Comparison of ENCODE assay signal across 19 mouse cellular contexts in genomic region chr13:22001823-22002222, GRCm38 (mm10). TPM values are rescaled to one million over a fixed set of nuclear protein-coding genes. Genes with fewer than 3 reads are reported as not detected.
A peak's percentile ranks its signal among the peaks of the same experiment; 100 is the strongest.
DNase-seq lines count a peak whose midpoint lies in the region; ATAC-seq lines count a peak whose summit lies in the region.
"Had no signal": no experiment of that assay in that cellular context is flagged by ENCODE, and none has a peak within 500 bp of the region (broad histone marks: within the 10 kb centered on the region; RNA-seq: fewer than 3 reads in every experiment).

No protein-coding gene starts in this region.

- no peak for ATAC-seq in kidney, embryonic 14.5 days (ENCODE audit: low FRiP score, low TSS enrichment)
- ATAC-seq: midbrain, embryonic 13.5 days had no signal

- H3K4me1 ChIP-seq in heart, embryonic 10.5 days: peaks cover 18% of the 10 kb centered on the region
- H3K4me1 ChIP-seq in kidney, embryonic 14.5 days (ENCODE audit: control insufficient read depth, insufficient read depth, low read length): peaks cover 6% of the 10 kb centered on the region

- intact Hi-C loops in heart, postnatal 14 days (cut with DNase I): no loop called here

- no peak overlapping the region for H3K9ac ChIP-seq in kidney, embryonic 14.5 days (ENCODE audit: low read depth, low read length)
- H3K9ac ChIP-seq: hindbrain, embryonic 15.5 days; kidney, embryonic 15.5 days; limb, embryonic 15.5 days; midbrain, embryonic 13.5 days had no signal

- H3K4me2 ChIP-seq in kidney, embryonic 14.5 days (replicated peaks; ENCODE audit: low read depth, low read length): no peak overlapping the region
- H3K4me2 ChIP-seq: hindbrain, embryonic 15.5 days; kidney, embryonic 15.5 days; limb, embryonic 15.5 days; midbrain, embryonic 13.5 days had no signal

- no peak overlapping the region for H3K27ac ChIP-seq in heart, embryonic 10.5 days
- peak overlapping the region; percentile 44 for H3K27ac ChIP-seq in macrophage
- H3K27ac ChIP-seq in kidney, embryonic 14.5 days (ENCODE audit: low read depth, low read length): no peak overlapping the region
- H3K27ac ChIP-seq: embryonic facial prominence, embryonic 10.5 days; gastrocnemius, adult 2 months; hindbrain, embryonic 15.5 days; kidney, embryonic 15.5 days; layer of hippocampus, adult 2 months; limb, embryonic 15.5 days; midbrain, embryonic 13.5 days had no signal

- 27% methylated on average over 5 of the region's 5 CpGs for WGBS in heart, embryonic 10.5 days
- WGBS in macrophage (ENCODE audit: missing documents): 0% methylated on average over 5 of the region's 5 CpGs
- WGBS in kidney, embryonic 14.5 days: 15% methylated on average over 5 of the region's 5 CpGs

- H3K27me3 ChIP-seq in heart, embryonic 10.5 days (ENCODE audit: insufficient read depth, poor library complexity, severe bottlenecking): peaks cover 100% of the 10 kb centered on the region
- peaks cover 96% of the 10 kb centered on the region for H3K27me3 ChIP-seq in kidney, embryonic 14.5 days (ENCODE audit: control insufficient read depth, insufficient read depth, low read length)

- H3K4me3 ChIP-seq in heart, embryonic 10.5 days: 0 out of 2 replicates have a peak overlapping the region, but pooled peaks have one; percentile 5
- no peak overlapping the region for H3K4me3 ChIP-seq in macrophage (ENCODE audit: inconsistent target)
- H3K4me3 ChIP-seq in kidney, embryonic 14.5 days (ENCODE audit: low read length): no peak overlapping the region
- H3K4me3 ChIP-seq: embryonic facial prominence, embryonic 10.5 days; gastrocnemius, adult 2 months; hindbrain, embryonic 15.5 days; kidney, embryonic 15.5 days; layer of hippocampus, adult 2 months; limb, embryonic 15.5 days; midbrain, embryonic 13.5 days had no signal

- H3K9me3 ChIP-seq in heart, embryonic 10.5 days: no peaks in the 10 kb centered on the region
- no peaks in the 10 kb centered on the region for H3K9me3 ChIP-seq in kidney, embryonic 14.5 days (ENCODE audit: control insufficient read depth, low read length)
- H3K9me3 ChIP-seq: embryonic facial prominence, embryonic 10.5 days; hindbrain, embryonic 15.5 days; kidney, embryonic 15.5 days; limb, embryonic 15.5 days; midbrain, embryonic 13.5 days had no signal

- DNase-seq in heart, embryonic 10.5 days (ENCODE audit: low spot score): no peak
- no peak for DNase-seq in heart, postnatal 14 days
- peak; percentile 34 for DNase-seq in thymus, postnatal 25 days
- no peak for DNase-seq in thymus, postnatal 10 days (ENCODE audit: low spot score in 2 of 2)
- DNase-seq in right cerebral cortex, postnatal 4 days: no peak
- DNase-seq in testis, postnatal 10 days (ENCODE audit: low spot score): no peak
- DNase-seq: cerebellum, adult 9-10 months; gastrocnemius, adult 2 months had no signal

- H3K79me2 ChIP-seq in macrophage (ENCODE audit: inconsistent target): no peaks in the 10 kb centered on the region

- H3K36me3 ChIP-seq in heart, embryonic 10.5 days: no peaks in the 10 kb centered on the region
- H3K36me3 ChIP-seq in macrophage (ENCODE audit: inconsistent target): no peaks in the 10 kb centered on the region
- no peaks in the 10 kb centered on the region for H3K36me3 ChIP-seq in kidney, embryonic 14.5 days (ENCODE audit: control insufficient read depth, insufficient read depth, low read length)
- H3K36me3 ChIP-seq: embryonic facial prominence, embryonic 10.5 days; hindbrain, embryonic 15.5 days; kidney, embryonic 15.5 days; limb, embryonic 15.5 days; midbrain, embryonic 13.5 days had no signal

RNA-seq across cellular contexts. Expression of gene Prss16, which starts 7.7 kb away (rescaled TPM):
- 0.30 and 0.33 TPM in 2 replicates for polyA plus RNA-seq in heart, embryonic 10.5 days (2016; fragmentation: Nextera tagmentation; extraction: Ambion mirVana)
- 10 to 100 TPM in 1 of 2 experiments, not detected in 1; 11.6 TPM for total RNA-seq in heart, postnatal 14 days (2021)
- 1 to 10 TPM in 15 of 26 experiments, under 1 TPM in 8, not detected in 3; 0.43 to 2.8 (median 1.2) TPM for total RNA-seq in macrophage (2018; cell fraction: chromatin; rRNA removed)
- 1 to 10 TPM in 11 of 26 experiments, under 1 TPM in 15; 0.47 to 1.7 (median 0.96) TPM for total RNA-seq in macrophage (2018; cell fraction: cytosol; rRNA removed)
- 1 to 10 TPM in 11 of 26 experiments, under 1 TPM in 11, not detected in 4; 0.24 to 7.9 (median 1.0) TPM for total RNA-seq in macrophage (2018; cell fraction: nucleus; rRNA removed)
- 0.52 to 2.6 TPM (median 1.3 TPM) in 3 replicates for polyA plus RNA-seq in macrophage (2018)
- not detected in 2 replicates for polyA plus RNA-seq in kidney, embryonic 14.5 days (2014; fragmentation: Nextera tagmentation; extraction: Ambion mirVana)
- total RNA-seq: gastrocnemius, adult 2 months had no signal
- polyA plus RNA-seq: hindbrain, embryonic 15.5 days; midbrain, embryonic 13.5 days had no signal

RNA-seq across cellular contexts. Expression of gene Pom121l2, which starts 20.8 kb away (rescaled TPM):
- 0.09 TPM in 1 of 2 replicates, not detected in the other for polyA plus RNA-seq in heart, embryonic 10.5 days (2016; fragmentation: Nextera tagmentation; extraction: Ambion mirVana)
- not detected for total RNA-seq in heart, postnatal 14 days (2021)
- total RNA-seq in macrophage (2018; cell fraction: chromatin; rRNA removed): not detected
- total RNA-seq in macrophage (2018; cell fraction: cytosol; rRNA removed): not detected
- total RNA-seq in macrophage (2018; cell fraction: nucleus; rRNA removed): not detected
- polyA plus RNA-seq in macrophage (2018): not detected in 3 replicates
- polyA plus RNA-seq in kidney, embryonic 14.5 days (2014; fragmentation: Nextera tagmentation; extraction: Ambion mirVana): 0.36 TPM in 1 of 2 replicates, not detected in the other
- total RNA-seq: gastrocnemius, adult 2 months; left cerebral cortex, adult 8-10 months; neutrophil, adult 5-6 weeks had no signal
- polyA plus RNA-seq: heart, embryonic 14.5 days; hindbrain, embryonic 15.5 days; midbrain, embryonic 13.5 days had no signal

RNA-seq across cellular contexts. Expression of gene Hist1h2ah, which starts 33.5 kb away (rescaled TPM):
- polyA plus RNA-seq in heart, embryonic 10.5 days (2016; fragmentation: Nextera tagmentation; extraction: Ambion mirVana): 3.5 and 4.5 TPM in 2 replicates
- 100 to 1,000 TPM in 1 of 2 experiments, 10 to 100 TPM in 1; 69.3 to 132 TPM for total RNA-seq in heart, postnatal 14 days (2021)
- 1 to 10 TPM in 4 of 26 experiments, not detected in 22; 4.8 to 9.5 (median 6.2) TPM for total RNA-seq in macrophage (2018; cell fraction: chromatin; rRNA removed)
- 10 to 100 TPM in 4 of 26 experiments, 1 to 10 TPM in 16, under 1 TPM in 5, not detected in 1; 0.61 to 14.1 (median 2.7) TPM for total RNA-seq in macrophage (2018; cell fraction: cytosol; rRNA removed)
- total RNA-seq in macrophage (2018; cell fraction: nucleus; rRNA removed): 10 to 100 TPM in 2 of 26 experiments, 1 to 10 TPM in 5, not detected in 19; 2.1 to 14.1 (median 7.4) TPM
- not detected in 3 replicates for polyA plus RNA-seq in macrophage (2018)
- 8.6 and 14.9 TPM in 2 replicates for polyA plus RNA-seq in kidney, embryonic 14.5 days (2014; fragmentation: Nextera tagmentation; extraction: Ambion mirVana)
- polyA plus RNA-seq: midbrain, embryonic 13.5 days had no signal

RNA-seq across cellular contexts. Expression of gene Hist1h2bk, which starts 33.8 kb away (rescaled TPM):
- 3.1 and 6.4 TPM in 2 replicates for polyA plus RNA-seq in heart, embryonic 10.5 days (2016; fragmentation: Nextera tagmentation; extraction: Ambion mirVana)
- total RNA-seq in heart, postnatal 14 days (2021): 100 to 1,000 TPM in 1 of 2 experiments, 10 to 100 TPM in 1; 67.9 to 160 TPM
- 10 to 100 TPM in 1 of 26 experiments, 1 to 10 TPM in 7, not detected in 18; 2.4 to 16.4 (median 4.6) TPM for total RNA-seq in macrophage (2018; cell fraction: chromatin; rRNA removed)
- total RNA-seq in macrophage (2018; cell fraction: cytosol; rRNA removed): 10 to 100 TPM in 18 of 26 experiments, 1 to 10 TPM in 8; 2.8 to 48.5 (median 15.5) TPM
- 10 to 100 TPM in 4 of 26 experiments, 1 to 10 TPM in 14, not detected in 8; 1.7 to 28.5 (median 5.0) TPM for total RNA-seq in macrophage (2018; cell fraction: nucleus; rRNA removed)
- not detected in 3 replicates for polyA plus RNA-seq in macrophage (2018)
- polyA plus RNA-seq in kidney, embryonic 14.5 days (2014; fragmentation: Nextera tagmentation; extraction: Ambion mirVana): 14.1 and 26.0 TPM in 2 replicates

RNA-seq across cellular contexts. Expression of gene Hist1h4i, which starts 39.3 kb away (rescaled TPM):
- polyA plus RNA-seq in heart, embryonic 10.5 days (2016; fragmentation: Nextera tagmentation; extraction: Ambion mirVana): 10.6 and 21.8 TPM in 2 replicates
- total RNA-seq in heart, postnatal 14 days (2021): 10 to 100 TPM; 29.6 to 55.4 TPM
- total RNA-seq in macrophage (2018; cell fraction: chromatin; rRNA removed): 100 to 1,000 TPM in 1 of 26 experiments, 10 to 100 TPM in 19, 1 to 10 TPM in 6; 6.1 to 101 (median 14.6) TPM
- 10 to 100 TPM in 19 of 26 experiments, 1 to 10 TPM in 7; 7.6 to 21.9 (median 12.5) TPM for total RNA-seq in macrophage (2018; cell fraction: cytosol; rRNA removed)
- total RNA-seq in macrophage (2018; cell fraction: nucleus; rRNA removed): 100 to 1,000 TPM in 3 of 26 experiments, 10 to 100 TPM in 20, 1 to 10 TPM in 3; 5.4 to 144 (median 26.7) TPM
- 2.6 to 11.5 TPM (median 7.3 TPM) in 3 replicates for polyA plus RNA-seq in macrophage (2018)
- 33.2 and 38.0 TPM in 2 replicates for polyA plus RNA-seq in kidney, embryonic 14.5 days (2014; fragmentation: Nextera tagmentation; extraction: Ambion mirVana)
